Mouse (Mus musculus): ENCODE data around the gene Fam178b. TPM values are rescaled to one million over a fixed set of nuclear protein-coding genes. Genes with fewer than 3 reads are reported as not detected.

The Fam178b gene
- polyA plus RNA-seq, 1 experiment from 2014 or later = 0.59 TPM

GRCm38 (mm10) chr1:36569694-36570276 is 113.2 kb downstream of the Fam178b start:
- Histone ChIP-seq H3K4me1 (replicated peaks; ENCODE audit: control insufficient read depth, insufficient read depth) (peaks cover 21% of the 10 kb centered on the region), H3K9ac (ENCODE audit: low read length) (peak overlapping the region; percentile 27; the same call in 1 of the 2 replicates)

GRCm38 (mm10) chr1:36568776-36569175 is 114.2 kb downstream of the Fam178b start:
- ATAC-seq (ENCODE audit: low FRiP score, low TSS enrichment) = no peak
- peak overlapping the region; percentile 71 for H3K27ac ChIP-seq (replicated peaks)
- H3K4me2 ChIP-seq (replicated peaks; ENCODE audit: low read depth) = no peak overlapping the region
- WGBS = 43% methylated on average over 4 of the region's 4 CpGs
- no peaks in the 10 kb centered on the region for H3K36me3 ChIP-seq (ENCODE audit: control insufficient read depth, insufficient read depth, low read length)
- DNase-seq (ENCODE audit: low spot score) = no peak
- H3K4me1 ChIP-seq (replicated peaks; ENCODE audit: control insufficient read depth, insufficient read depth) = peaks cover 17% of the 10 kb centered on the region
- no peak overlapping the region for H3K9ac ChIP-seq (ENCODE audit: low read length)
- no peaks in the 10 kb centered on the region for H3K27me3 ChIP-seq (ENCODE audit: control insufficient read depth, insufficient read depth, low read length)
- H3K4me3 ChIP-seq (ENCODE audit: low read depth, low read length) = no peak overlapping the region
- no peak for TF ChIP-seq EP300 (optimal IDR thresholded peaks at IDR 0.05)
- TF ChIP-seq CTCF (IDR thresholded peaks at IDR 0.05; ENCODE audit: low read depth) = no peak
- no peaks in the 10 kb centered on the region for H3K9me3 ChIP-seq (ENCODE audit: control insufficient read depth, low read length)

More at GRCm38 (mm10) chr1:36569694-36570276, 113.2 kb downstream of the Fam178b start:
- TF ChIP-seq CTCF (IDR thresholded peaks at IDR 0.05; ENCODE audit: low read depth) (no peak), EP300 (optimal IDR thresholded peaks at IDR 0.05) (no peak)
- Histone ChIP-seq H3K36me3 (ENCODE audit: control insufficient read depth, insufficient read depth, low read length) (no peaks in the 10 kb centered on the region), H3K4me2 (replicated peaks; ENCODE audit: low read depth) (0 out of 2 replicates have a peak overlapping the region, but pooled peaks have one; percentile 3), H3K4me3 (ENCODE audit: low read depth, low read length) (no peak overlapping the region), H3K9me3 (ENCODE audit: control insufficient read depth, low read length) (no peaks in the 10 kb centered on the region), H3K27ac (replicated peaks) (peak overlapping the region; percentile 71), H3K27me3 (ENCODE audit: control insufficient read depth, insufficient read depth, low read length) (no peaks in the 10 kb centered on the region)
- ATAC-seq (ENCODE audit: low FRiP score, low TSS enrichment) (no peak), DNase-seq (ENCODE audit: low spot score) (no peak)
- 18% methylated on average over 6 of the region's 7 CpGs for WGBS

GRCm38 (mm10) chr1:36567818-36568603 is 115.0 kb downstream of the Fam178b start:
- no peak overlapping the region for H3K4me2 ChIP-seq (replicated peaks; ENCODE audit: low read depth)
- no peaks in the 10 kb centered on the region for H3K9me3 ChIP-seq (ENCODE audit: control insufficient read depth, low read length)
- peaks cover 13% of the 10 kb centered on the region for H3K4me1 ChIP-seq (replicated peaks; ENCODE audit: control insufficient read depth, insufficient read depth)
- no peak for ATAC-seq (ENCODE audit: low FRiP score, low TSS enrichment)
- H3K9ac ChIP-seq (ENCODE audit: low read length) = no peak overlapping the region
- TF ChIP-seq CTCF (IDR thresholded peaks at IDR 0.05; ENCODE audit: low read depth) (no peak), EP300 (optimal IDR thresholded peaks at IDR 0.05) (no peak)
- H3K27ac ChIP-seq (replicated peaks) = peak overlapping the region; percentile 71
- H3K27me3 ChIP-seq (ENCODE audit: control insufficient read depth, insufficient read depth, low read length) = no peaks in the 10 kb centered on the region
- no peak overlapping the region for H3K4me3 ChIP-seq (ENCODE audit: low read depth, low read length)
- no peak for DNase-seq (ENCODE audit: low spot score)
- 38% methylated on average over 21 of the region's 21 CpGs for WGBS
- H3K36me3 ChIP-seq (ENCODE audit: control insufficient read depth, insufficient read depth, low read length) = no peaks in the 10 kb centered on the region

GRCm38 (mm10) chr1:36566425-36566824 is 116.6 kb downstream of the Fam178b start:
- WGBS = 27% methylated on average over 2 of the region's 2 CpGs
- Histone ChIP-seq H3K4me2 (replicated peaks; ENCODE audit: low read depth) (no peak overlapping the region), H3K27me3 (ENCODE audit: control insufficient read depth, insufficient read depth, low read length) (no peaks in the 10 kb centered on the region), H3K4me3 (ENCODE audit: low read depth, low read length) (no peak overlapping the region), H3K36me3 (ENCODE audit: control insufficient read depth, insufficient read depth, low read length) (no peaks in the 10 kb centered on the region), H3K4me1 (replicated peaks; ENCODE audit: control insufficient read depth, insufficient read depth) (peaks cover 13% of the 10 kb centered on the region), H3K9ac (ENCODE audit: low read length) (no peak overlapping the region), H3K27ac (replicated peaks) (no peak overlapping the region), H3K9me3 (ENCODE audit: control insufficient read depth, low read length) (no peaks in the 10 kb centered on the region)
- TF ChIP-seq CTCF (IDR thresholded peaks at IDR 0.05; ENCODE audit: low read depth) (peak; percentile 15; the same call in 1 of the 2 replicates), EP300 (optimal IDR thresholded peaks at IDR 0.05) (no peak)
- DNase-seq (ENCODE audit: low spot score) (no peak), ATAC-seq (ENCODE audit: low FRiP score, low TSS enrichment) (no peak)

- WGBS = 71% methylated on average over 6 of the region's 6 CpGs
- Histone ChIP-seq H3K4me3 (ENCODE audit: low read depth, low read length) (no peak overlapping the region), H3K9ac (ENCODE audit: low read length) (no peak overlapping the region), H3K4me2 (replicated peaks; ENCODE audit: low read depth) (no peak overlapping the region), H3K27ac (replicated peaks) (no peak overlapping the region), H3K36me3 (ENCODE audit: control insufficient read depth, insufficient read depth, low read length) (no peaks in the 10 kb centered on the region), H3K27me3 (ENCODE audit: control insufficient read depth, insufficient read depth, low read length) (no peaks in the 10 kb centered on the region), H3K9me3 (ENCODE audit: control insufficient read depth, low read length) (no peaks in the 10 kb centered on the region), H3K4me1 (replicated peaks; ENCODE audit: control insufficient read depth, insufficient read depth) (peaks cover 4% of the 10 kb centered on the region; the same call in 1 of the 2 replicates)
- DNase-seq (ENCODE audit: low spot score) = no peak
- no peak for ATAC-seq (ENCODE audit: low FRiP score, low TSS enrichment)
- TF ChIP-seq CTCF (IDR thresholded peaks at IDR 0.05; ENCODE audit: low read depth) = no peak
- TF ChIP-seq EP300 (optimal IDR thresholded peaks at IDR 0.05) = no peak
Measured at GRCm38 (mm10) chr1:36564101-36564500, 118.9 kb downstream of the Fam178b start.

DNA sequence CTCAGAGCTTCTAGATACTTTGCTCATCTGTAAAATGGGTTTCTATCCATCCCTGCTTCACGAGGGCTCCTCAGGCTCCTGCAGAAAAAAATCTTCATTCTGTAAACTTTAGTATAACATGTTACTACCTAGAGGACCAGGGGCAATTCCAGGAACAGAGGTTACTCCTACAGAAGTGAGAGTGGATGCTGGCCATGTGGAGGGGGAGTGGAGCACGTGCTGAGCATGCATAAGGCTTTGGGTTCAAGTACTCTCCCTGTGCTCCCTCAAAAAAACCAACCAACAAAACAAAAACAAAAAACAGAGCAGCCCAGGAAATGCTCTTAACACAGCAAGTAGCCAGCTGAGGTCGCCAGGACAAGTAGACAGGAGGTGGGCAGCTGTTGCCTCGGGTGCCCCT is 119.4 kb downstream of the Fam178b start:
- H3K36me3 ChIP-seq (ENCODE audit: control insufficient read depth, insufficient read depth, low read length) = no peaks in the 10 kb centered on the region
- H3K27me3 ChIP-seq (ENCODE audit: control insufficient read depth, insufficient read depth, low read length) = no peaks in the 10 kb centered on the region
- H3K9me3 ChIP-seq (ENCODE audit: control insufficient read depth, low read length) = no peaks in the 10 kb centered on the region
- ATAC-seq (ENCODE audit: low FRiP score, low TSS enrichment) (no peak), DNase-seq (ENCODE audit: low spot score) (no peak)
- no peak overlapping the region for H3K4me2 ChIP-seq (replicated peaks; ENCODE audit: low read depth)
- H3K4me3 ChIP-seq (ENCODE audit: low read depth, low read length) = no peak overlapping the region
- H3K27ac ChIP-seq (replicated peaks) = no peak overlapping the region
- WGBS = 78% methylated on average over 4 of the region's 4 CpGs
- TF ChIP-seq EP300 (optimal IDR thresholded peaks at IDR 0.05) (no peak), CTCF (IDR thresholded peaks at IDR 0.05; ENCODE audit: low read depth) (no peak)
- no peak overlapping the region for H3K9ac ChIP-seq (ENCODE audit: low read length)
- H3K4me1 ChIP-seq (replicated peaks; ENCODE audit: control insufficient read depth, insufficient read depth) = peaks cover under 1% of the 10 kb centered on the region; the same call in 1 of the 2 replicates
